Mouse (Mus musculus): ENCODE results near the gene Gm28038. TPM values are rescaled to one million over a fixed set of nuclear protein-coding genes. Genes with fewer than 3 reads are reported as not detected.

Gm28038 gene
- polyA plus RNA-seq, 1 experiment from 2014 or later, result not detected

- no peak overlapping the region for H3K4me2 ChIP-seq (ENCODE audit: low read depth, low read length)
- 87% methylated on average over 7 of the region's 7 CpGs for WGBS
- no peaks in the 10 kb centered on the region for H3K27me3 ChIP-seq (ENCODE audit: control insufficient read depth, insufficient read depth, low read length)
- H3K9me3 ChIP-seq (replicated peaks; ENCODE audit: control insufficient read depth, low read length), result no peaks in the 10 kb centered on the region
- H3K4me1 ChIP-seq (ENCODE audit: control insufficient read depth, insufficient read depth, low read length), result no peaks in the 10 kb centered on the region
- H3K4me3 ChIP-seq (replicated peaks; ENCODE audit: low read length), result no peak overlapping the region
- H3K36me3 ChIP-seq (ENCODE audit: control insufficient read depth, insufficient read depth, low read length), result peaks cover 14% of the 10 kb centered on the region
- no peak for ATAC-seq (ENCODE audit: insufficient read depth, low FRiP score)
- H3K9ac ChIP-seq (ENCODE audit: low read length), result no peak overlapping the region
- H3K27ac ChIP-seq (ENCODE audit: low read length), result no peak overlapping the region
These were observed 65.3 kb downstream of the Gm28038 start for GRCm38 (mm10) chr2:30345971-30346676.

DNA sequence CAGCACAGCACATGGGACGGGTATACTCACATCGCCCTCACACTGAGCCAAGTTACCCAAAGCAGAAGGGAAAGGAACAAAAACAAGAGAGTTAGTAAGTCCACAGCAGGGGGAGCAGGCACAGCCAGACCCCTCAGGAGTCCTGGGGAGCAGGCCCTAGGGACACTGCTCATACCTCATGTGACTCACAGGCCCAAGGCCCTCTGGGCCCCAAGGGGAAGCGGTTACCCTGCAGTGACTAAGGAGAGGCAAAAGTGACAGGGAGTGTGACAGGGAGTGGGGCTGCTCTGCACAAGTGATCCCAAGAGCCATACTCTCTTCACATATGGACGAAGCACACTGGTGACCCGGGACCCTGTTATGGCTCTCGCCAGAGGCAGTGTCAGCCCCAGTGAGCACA is 68.4 kb downstream of the Gm28038 start:
- WGBS, result 88% methylated on average over 6 of the region's 6 CpGs

More for the DNA sequence above, 68.4 kb downstream of the Gm28038 start:
- ATAC-seq (ENCODE audit: insufficient read depth, low FRiP score), result no peak
- no peak overlapping the region for H3K9ac ChIP-seq (ENCODE audit: low read length)
- no peaks in the 10 kb centered on the region for H3K4me1 ChIP-seq (ENCODE audit: control insufficient read depth, insufficient read depth, low read length)
- H3K4me3 ChIP-seq (replicated peaks; ENCODE audit: low read length), result no peak overlapping the region
- H3K27me3 ChIP-seq (ENCODE audit: control insufficient read depth, insufficient read depth, low read length), result no peaks in the 10 kb centered on the region
- no peak overlapping the region for H3K27ac ChIP-seq (ENCODE audit: low read length)
- H3K36me3 ChIP-seq (ENCODE audit: control insufficient read depth, insufficient read depth, low read length), result peaks cover 14% of the 10 kb centered on the region
- H3K4me2 ChIP-seq (ENCODE audit: low read depth, low read length), result no peak overlapping the region
- no peaks in the 10 kb centered on the region for H3K9me3 ChIP-seq (replicated peaks; ENCODE audit: control insufficient read depth, low read length)

Other genes starting within 250 kb of the Gm28038 start
- 23.2 and 26.1 TPM in 2 replicates for gene Wdr34, start 232.2 kb upstream of the Gm28038 start, polyA plus RNA-seq (2015; fragmentation: Nextera tagmentation; extraction: Ambion mirVana)
- 324 and 336 TPM in 2 replicates for gene Set, start 223.7 kb upstream of the Gm28038 start, polyA plus RNA-seq (2015; fragmentation: Nextera tagmentation; extraction: Ambion mirVana)
- gene Pkn3, start 203.4 kb upstream of the Gm28038 start, polyA plus RNA-seq (2015; fragmentation: Nextera tagmentation; extraction: Ambion mirVana), result 8.9 and 9.6 TPM in 2 replicates
- gene Zdhhc12, start 187.4 kb upstream of the Gm28038 start, polyA plus RNA-seq (2015; fragmentation: Nextera tagmentation; extraction: Ambion mirVana), result 37.4 and 41.4 TPM in 2 replicates
- 5.1 and 5.4 TPM in 2 replicates for gene Zer1, start 156.5 kb upstream of the Gm28038 start, polyA plus RNA-seq (2015; fragmentation: Nextera tagmentation; extraction: Ambion mirVana)
- 5.2 and 5.4 TPM in 2 replicates for gene Tbc1d13, start 147.3 kb upstream of the Gm28038 start, polyA plus RNA-seq (2015; fragmentation: Nextera tagmentation; extraction: Ambion mirVana)
- gene Endog, start 109.5 kb upstream of the Gm28038 start, polyA plus RNA-seq (2015; fragmentation: Nextera tagmentation; extraction: Ambion mirVana), result 17.5 and 19.0 TPM in 2 replicates
- gene Spout1, start 102.6 kb upstream of the Gm28038 start, polyA plus RNA-seq (2015; fragmentation: Nextera tagmentation; extraction: Ambion mirVana), result 62.7 and 65.6 TPM in 2 replicates
- gene Kyat1, start 75.2 kb upstream of the Gm28038 start, polyA plus RNA-seq (2015; fragmentation: Nextera tagmentation; extraction: Ambion mirVana), result 25.8 and 39.2 TPM in 2 replicates
- 34.0 and 40.1 TPM in 2 replicates for gene Lrrc8a, start 43.3 kb upstream of the Gm28038 start, polyA plus RNA-seq (2015; fragmentation: Nextera tagmentation; extraction: Ambion mirVana)
- gene Gm28035, start 40.5 kb upstream of the Gm28038 start, polyA plus RNA-seq (2015; fragmentation: Nextera tagmentation; extraction: Ambion mirVana), result 0.24 and 0.30 TPM in 2 replicates
- 13.3 and 13.5 TPM in 2 replicates for gene Phyhd1, start 14.8 kb upstream of the Gm28038 start, polyA plus RNA-seq (2015; fragmentation: Nextera tagmentation; extraction: Ambion mirVana)
- 32.4 and 34.0 TPM in 2 replicates for gene Dolk, start 5.3 kb downstream of the Gm28038 start, polyA plus RNA-seq (2015; fragmentation: Nextera tagmentation; extraction: Ambion mirVana)
- gene Nup188, start 5.4 kb downstream of the Gm28038 start, polyA plus RNA-seq (2015; fragmentation: Nextera tagmentation; extraction: Ambion mirVana), result 26.0 and 30.5 TPM in 2 replicates
- 107 and 118 TPM in 2 replicates for gene Sh3glb2, start 78.3 kb downstream of the Gm28038 start, polyA plus RNA-seq (2015; fragmentation: Nextera tagmentation; extraction: Ambion mirVana)
- 26.2 and 26.3 TPM in 2 replicates for gene Miga2, start 83.2 kb downstream of the Gm28038 start, polyA plus RNA-seq (2015; fragmentation: Nextera tagmentation; extraction: Ambion mirVana)
- gene Dolpp1, start 111.2 kb downstream of the Gm28038 start, polyA plus RNA-seq (2015; fragmentation: Nextera tagmentation; extraction: Ambion mirVana), result 39.0 and 45.8 TPM in 2 replicates
- gene Crat, start 134.8 kb downstream of the Gm28038 start, polyA plus RNA-seq (2015; fragmentation: Nextera tagmentation; extraction: Ambion mirVana), result 27.7 and 29.0 TPM in 2 replicates
- gene Ptpa, start 135.0 kb downstream of the Gm28038 start, polyA plus RNA-seq (2015; fragmentation: Nextera tagmentation; extraction: Ambion mirVana), result 138 and 146 TPM in 2 replicates
- gene Ier5l, start 193.2 kb downstream of the Gm28038 start, polyA plus RNA-seq (2015; fragmentation: Nextera tagmentation; extraction: Ambion mirVana), result 0.56 and 0.83 TPM in 2 replicates